Mouse (Mus musculus): Measurements from ENCODE around the gene Lbhd2. TPM values are rescaled to one million over a fixed set of nuclear protein-coding genes. Genes with fewer than 3 reads are reported as not detected.

The Lbhd2 gene
- polyA plus RNA-seq, 1 experiment from 2014 or later, result not detected

GRCm38 (mm10) chr12:111376826-111377331 lies 29.7 kb upstream of the Lbhd2 start:
- H3K9ac ChIP-seq, result peak overlapping the region; percentile 99
- no peaks in the 10 kb centered on the region for H3K9me3 ChIP-seq (replicated peaks)
- peaks cover 32% of the 10 kb centered on the region for H3K4me1 ChIP-seq (replicated peaks)
- H3K4me3 ChIP-seq, result peak overlapping the region; percentile 100
- no peaks in the 10 kb centered on the region for H3K27me3 ChIP-seq (replicated peaks)
- H3K27ac ChIP-seq (ENCODE audit: poor library complexity, severe bottlenecking), result peak overlapping the region; percentile 98
- peak; percentile 65 for ATAC-seq (ENCODE audit: insufficient number of reproducible peaks, low FRiP score)
- peak overlapping the region; percentile 88 for H3K4me2 ChIP-seq
- no peaks in the 10 kb centered on the region for H3K36me3 ChIP-seq
- WGBS, result under 1% methylated on average over 49 of the region's 49 CpGs

- peak within 1 kb of the TSS; percentile 98 for H3K27ac ChIP-seq (ENCODE audit: poor library complexity, severe bottlenecking)
- H3K9me3 ChIP-seq (replicated peaks), result no peaks in the 10 kb centered on the region
- peak; percentile 90 for ATAC-seq (ENCODE audit: insufficient number of reproducible peaks, low FRiP score)
- 2% methylated on average over 90 of the region's 94 CpGs for WGBS
- H3K4me1 ChIP-seq (replicated peaks), result peaks cover 31% of the 10 kb centered on the region
- H3K9ac ChIP-seq, result peak within 1 kb of the TSS; percentile 99
- H3K4me2 ChIP-seq, result peak within 1 kb of the TSS; percentile 88
- peak within 1 kb of the TSS; percentile 100 for H3K4me3 ChIP-seq
- no peaks in the 10 kb centered on the region for H3K27me3 ChIP-seq (replicated peaks)
- no peaks in the 10 kb centered on the region for H3K36me3 ChIP-seq
These were observed 29.1 kb upstream of the Lbhd2 start, which contains the start of gene Cdc42bpb for GRCm38 (mm10) chr12:111377376-111377973. Gene Cdc42bpb, minus strand, starts transcription at chr12:111377718.

GRCm38 (mm10) chr12:111377986-111378490 lies 28.6 kb upstream of the Lbhd2 start:
- Histone ChIP-seq H3K9me3 (replicated peaks) (no peaks in the 10 kb centered on the region), H3K4me2 (peak overlapping the region; percentile 88), H3K9ac (peak overlapping the region; percentile 99), H3K27ac (ENCODE audit: poor library complexity, severe bottlenecking) (peak overlapping the region; percentile 98), H3K27me3 (replicated peaks) (no peaks in the 10 kb centered on the region), H3K36me3 (no peaks in the 10 kb centered on the region), H3K4me3 (peak overlapping the region; percentile 100), H3K4me1 (replicated peaks) (peaks cover 31% of the 10 kb centered on the region)
- WGBS, result under 1% methylated on average over 32 of the region's 32 CpGs
- ATAC-seq (ENCODE audit: insufficient number of reproducible peaks, low FRiP score), result peak; percentile 43

- no peak overlapping the region for H3K27ac ChIP-seq (ENCODE audit: poor library complexity, severe bottlenecking)
These were observed 27.8 kb upstream of the Lbhd2 start for GRCm38 (mm10) chr12:111378812-111379211.

GRCm38 (mm10) chr12:111385883-111386641 lies 20.5 kb upstream of the Lbhd2 start:
- H3K4me1 ChIP-seq (replicated peaks), result peaks cover 15% of the 10 kb centered on the region
- H3K4me2 ChIP-seq, result no peak overlapping the region
- no peaks in the 10 kb centered on the region for H3K36me3 ChIP-seq
- H3K9ac ChIP-seq, result no peak overlapping the region
- no peak overlapping the region for H3K4me3 ChIP-seq
- H3K9me3 ChIP-seq (replicated peaks), result peaks cover 5% of the 10 kb centered on the region
- H3K27ac ChIP-seq (ENCODE audit: poor library complexity, severe bottlenecking), result peak overlapping the region; percentile 65
- no peaks in the 10 kb centered on the region for H3K27me3 ChIP-seq (replicated peaks)
- ATAC-seq (ENCODE audit: insufficient number of reproducible peaks, low FRiP score), result peak; percentile 66
- WGBS, result 72% methylated on average over 13 of the region's 13 CpGs

More at GRCm38 (mm10) chr12:111378812-111379211, 27.8 kb upstream of the Lbhd2 start:
- WGBS, result 70% methylated on average over 12 of the region's 12 CpGs
- H3K4me2 ChIP-seq, result peak overlapping the region; percentile 88
- H3K4me3 ChIP-seq, result peak overlapping the region; percentile 100; the same call in 1 of the 2 replicates
- no peaks in the 10 kb centered on the region for H3K9me3 ChIP-seq (replicated peaks)
- ATAC-seq (ENCODE audit: insufficient number of reproducible peaks, low FRiP score), result no peak
- H3K36me3 ChIP-seq, result no peaks in the 10 kb centered on the region
- no peak overlapping the region for H3K9ac ChIP-seq
- no peaks in the 10 kb centered on the region for H3K27me3 ChIP-seq (replicated peaks)
- H3K4me1 ChIP-seq (replicated peaks), result peaks cover 27% of the 10 kb centered on the region

GRCm38 (mm10) chr12:111386642-111387120 lies 19.9 kb upstream of the Lbhd2 start:
- H3K9ac ChIP-seq, result no peak overlapping the region
- peak overlapping the region; percentile 65 for H3K27ac ChIP-seq (ENCODE audit: poor library complexity, severe bottlenecking)
- ATAC-seq (ENCODE audit: insufficient number of reproducible peaks, low FRiP score), result peak; percentile 90
- WGBS, result 27% methylated on average over 8 of the region's 8 CpGs
- H3K36me3 ChIP-seq, result no peaks in the 10 kb centered on the region
- H3K4me1 ChIP-seq (replicated peaks), result peaks cover 15% of the 10 kb centered on the region
- H3K4me2 ChIP-seq, result peak overlapping the region; percentile 19; the same call in 1 of the 2 replicates
- H3K27me3 ChIP-seq (replicated peaks), result no peaks in the 10 kb centered on the region
- peaks cover 5% of the 10 kb centered on the region for H3K9me3 ChIP-seq (replicated peaks)
- no peak overlapping the region for H3K4me3 ChIP-seq

GRCm38 (mm10) chr12:111387146-111387545 lies 19.5 kb upstream of the Lbhd2 start:
- peaks cover 15% of the 10 kb centered on the region for H3K4me1 ChIP-seq (replicated peaks)
- ATAC-seq (ENCODE audit: insufficient number of reproducible peaks, low FRiP score), result no peak
- H3K27ac ChIP-seq (ENCODE audit: poor library complexity, severe bottlenecking), result peak overlapping the region; percentile 65
- H3K4me3 ChIP-seq, result no peak overlapping the region
- no peak overlapping the region for H3K9ac ChIP-seq
- peaks cover 5% of the 10 kb centered on the region for H3K9me3 ChIP-seq (replicated peaks)
- H3K27me3 ChIP-seq (replicated peaks), result no peaks in the 10 kb centered on the region
- H3K4me2 ChIP-seq, result peak overlapping the region; percentile 19; the same call in 1 of the 2 replicates
- H3K36me3 ChIP-seq, result no peaks in the 10 kb centered on the region
- WGBS, result 83% methylated on average over 4 of the region's 4 CpGs

GRCm38 (mm10) chr12:111394008-111394407 lies 12.6 kb upstream of the Lbhd2 start:
- no peaks in the 10 kb centered on the region for H3K36me3 ChIP-seq
- no peak overlapping the region for H3K4me3 ChIP-seq
- ATAC-seq (ENCODE audit: insufficient number of reproducible peaks, low FRiP score), result no peak
- H3K27ac ChIP-seq (ENCODE audit: poor library complexity, severe bottlenecking), result no peak overlapping the region
- no peak overlapping the region for H3K9ac ChIP-seq
- no peak overlapping the region for H3K4me2 ChIP-seq
- H3K9me3 ChIP-seq (replicated peaks), result no peaks in the 10 kb centered on the region
- WGBS, result 77% methylated on average over 6 of the region's 6 CpGs
- peaks cover 3% of the 10 kb centered on the region; the same call in 1 of the 2 replicates for H3K27me3 ChIP-seq (replicated peaks)
- H3K4me1 ChIP-seq (replicated peaks), result peaks cover 5% of the 10 kb centered on the region; the same call in 1 of the 2 replicates

- H3K27me3 ChIP-seq (replicated peaks), result peaks cover 10% of the 10 kb centered on the region
- H3K4me2 ChIP-seq, result no peak overlapping the region
- H3K9ac ChIP-seq, result no peak overlapping the region
- no peak overlapping the region for H3K27ac ChIP-seq (ENCODE audit: poor library complexity, severe bottlenecking)
- no peak overlapping the region for H3K4me3 ChIP-seq
- no peak for ATAC-seq (ENCODE audit: insufficient number of reproducible peaks, low FRiP score)
- H3K9me3 ChIP-seq (replicated peaks), result no peaks in the 10 kb centered on the region
- H3K4me1 ChIP-seq (replicated peaks), result peaks cover 9% of the 10 kb centered on the region
- H3K36me3 ChIP-seq, result no peaks in the 10 kb centered on the region
- WGBS, result 48% methylated on average over 5 of the region's 5 CpGs
These were observed 9.6 kb upstream of the Lbhd2 start for GRCm38 (mm10) chr12:111396997-111397396.

- no peaks in the 10 kb centered on the region for H3K36me3 ChIP-seq
- H3K4me2 ChIP-seq, result peak overlapping the region; percentile 20; the same call in 1 of the 2 replicates
- 20% methylated on average over 15 of the region's 15 CpGs for WGBS
- peaks cover 14% of the 10 kb centered on the region for H3K4me1 ChIP-seq (replicated peaks)
- no peak overlapping the region for H3K27ac ChIP-seq (ENCODE audit: poor library complexity, severe bottlenecking)
- 0 out of 2 replicates have a peak overlapping the region, but pooled peaks have one; percentile 13 for H3K9ac ChIP-seq
- H3K9me3 ChIP-seq (replicated peaks), result no peaks in the 10 kb centered on the region
- peaks cover 28% of the 10 kb centered on the region for H3K27me3 ChIP-seq (replicated peaks)
- no peak overlapping the region for H3K4me3 ChIP-seq
- ATAC-seq (ENCODE audit: insufficient number of reproducible peaks, low FRiP score), result no peak
These were observed 5.0 kb upstream of the Lbhd2 start for GRCm38 (mm10) chr12:111401454-111402184.

Data from heart, embryonic 12.5 days (tissue).